Mouse (Mus musculus) olfactory bulb, adult 2 months (tissue): ENCODE measurements at regions not wholly inside any gene's neighbourhood (a gene's known extent, or its start where the extent isn't known, plus 50 kb on each side); places are given as distances from the start of the nearest gene placed in this dataset.

Source experiments
- CTCF ChIP-seq: fragments of 200-500 bp; IDR thresholded peaks from 2 replicates; pipeline ENCODE4 v1.5.1; 2012; ENCODE audit warnings: low read depth, mild to moderate bottlenecking, low read length, moderate library complexity; ENCODE audit not compliant: insufficient read depth
- POLR2A ChIP-seq: fragments of 200-500 bp; IDR thresholded peaks from 2 replicates; pipeline ENCODE4 v1.6.1; 2012; ENCODE audit warnings: mild to moderate bottlenecking, low read depth, low read length, moderate library complexity; ENCODE audit not compliant: insufficient read depth

GRCm38 (mm10) chr17:63660841-63661481, 161.1 kb upstream of the Fbxl17 start:
- TF ChIP-seq CTCF (no peak), POLR2A (no peak)
